Mouse (Mus musculus): ENCODE results near the gene Olfr1241. TPM values are rescaled to one million over a fixed set of nuclear protein-coding genes. Genes with fewer than 3 reads are reported as not detected.

The Olfr1241 gene
- polyA plus RNA-seq (2012; rRNA removed; ENCODE audit: low replicate concordance): not detected in 2 replicates

GRCm38 (mm10) chr2:89487026-89487425 lies at the start of gene Olfr1241:
TSS of gene Olfr1241 (minus strand) at chr2:89487126.

GRCm38 (mm10) chr2:89531387-89531786 lies 44.5 kb upstream of the Olfr1241 start, which contains the start of gene Olfr1243:
TSS of gene Olfr1243 (minus strand) at chr2:89531487.

GRCm38 (mm10) chr2:89498235-89498634 lies 11.3 kb upstream of the Olfr1241 start, which contains the start of gene Olfr1242:
TSS of gene Olfr1242 (minus strand) at chr2:89498335.

GRCm38 (mm10) chr2:89442900-89443299 lies 44.0 kb downstream of the Olfr1241 start, which contains the start of gene Olfr1240:
TSS of gene Olfr1240 (minus strand) at chr2:89443000.

Other genes with a start within 250 kb of the Olfr1241 start
- gene Olfr1228, start 233.1 kb downstream of the Olfr1241 start, polyA plus RNA-seq (2012; rRNA removed; ENCODE audit: low replicate concordance): not detected in 2 replicates
- not detected in 2 replicates for gene Olfr1229, start 199.1 kb downstream of the Olfr1241 start, polyA plus RNA-seq (2012; rRNA removed; ENCODE audit: low replicate concordance)
- gene Olfr1230, start 189.9 kb downstream of the Olfr1241 start, polyA plus RNA-seq (2012; rRNA removed; ENCODE audit: low replicate concordance): not detected in 2 replicates
- gene Olfr1231, start 180.1 kb downstream of the Olfr1241 start, polyA plus RNA-seq (2012; rRNA removed; ENCODE audit: low replicate concordance): not detected in 2 replicates
- gene Olfr1232, start 157.5 kb downstream of the Olfr1241 start, polyA plus RNA-seq (2012; rRNA removed; ENCODE audit: low replicate concordance): not detected in 2 replicates
- not detected in 2 replicates for gene Olfr1233, start 144.7 kb downstream of the Olfr1241 start, polyA plus RNA-seq (2012; rRNA removed; ENCODE audit: low replicate concordance)
- gene Olfr1234, start 122.3 kb downstream of the Olfr1241 start, polyA plus RNA-seq (2012; rRNA removed; ENCODE audit: low replicate concordance): not detected in 2 replicates
- gene Olfr1238, start 77.5 kb downstream of the Olfr1241 start, polyA plus RNA-seq (2012; rRNA removed; ENCODE audit: low replicate concordance): not detected in 2 replicates
- gene Olfr1239, start 66.7 kb downstream of the Olfr1241 start, polyA plus RNA-seq (2012; rRNA removed; ENCODE audit: low replicate concordance): not detected in 2 replicates
- gene Olfr1240, start 44.1 kb downstream of the Olfr1241 start, polyA plus RNA-seq (2012; rRNA removed; ENCODE audit: low replicate concordance): not detected in 2 replicates
- not detected in 2 replicates for gene Olfr1242, start 11.2 kb upstream of the Olfr1241 start, polyA plus RNA-seq (2012; rRNA removed; ENCODE audit: low replicate concordance)
- not detected in 2 replicates for gene Olfr1243, start 44.4 kb upstream of the Olfr1241 start, polyA plus RNA-seq (2012; rRNA removed; ENCODE audit: low replicate concordance)
- gene Olfr1245, start 91.3 kb upstream of the Olfr1241 start, polyA plus RNA-seq (2012; rRNA removed; ENCODE audit: low replicate concordance): not detected in 2 replicates
- gene Olfr1246, start 106.0 kb upstream of the Olfr1241 start, polyA plus RNA-seq (2012; rRNA removed; ENCODE audit: low replicate concordance): not detected in 2 replicates
- not detected in 2 replicates for gene Olfr1247, start 127.0 kb upstream of the Olfr1241 start, polyA plus RNA-seq (2012; rRNA removed; ENCODE audit: low replicate concordance)
- gene Olfr1248, start 131.1 kb upstream of the Olfr1241 start, polyA plus RNA-seq (2012; rRNA removed; ENCODE audit: low replicate concordance): not detected in 2 replicates
- gene Olfr1249, start 147.9 kb upstream of the Olfr1241 start, polyA plus RNA-seq (2012; rRNA removed; ENCODE audit: low replicate concordance): not detected in 2 replicates
- gene Olfr1250, start 174.3 kb upstream of the Olfr1241 start, polyA plus RNA-seq (2012; rRNA removed; ENCODE audit: low replicate concordance): not detected in 2 replicates
- gene Olfr1251, start 184.8 kb upstream of the Olfr1241 start, polyA plus RNA-seq (2012; rRNA removed; ENCODE audit: low replicate concordance): not detected in 2 replicates
- gene Olfr1252, start 237.9 kb upstream of the Olfr1241 start, polyA plus RNA-seq (2012; rRNA removed; ENCODE audit: low replicate concordance): not detected in 2 replicates